Mouse (Mus musculus) gastrocnemius, adult 18-20 months (tissue): Measurements from ENCODE around the gene Alg3. TPM values are rescaled to one million over a fixed set of nuclear protein-coding genes. Genes with fewer than 3 reads are reported as not detected.

ENCODE experiments used
- DNase-seq: peaks from one replicate; pipeline ENCODE4 v3.0.0; 2021; ENCODE audit warnings: low spot score
- long read RNA-seq, 2 experiments: library from polyadenylated mRNA; stranded (forward); transcript quantifications; one replicate each; pipeline ENCODE4 v2.0.0; 2021
- total RNA-seq, 2 experiments: library from RNA; stranded (reverse); gene quantifications; 2 replicates each; pipeline ENCODE4 v1.2.3; 2021

Alg3 gene
- total RNA-seq: 10 to 100 TPM; 12.7 to 13.7 TPM
- long read RNA-seq, experiment 1, transcript Alg3-201 (9 exons, 1,451 nt): major isoform, 13 of 15 reads
- long read RNA-seq, experiment 1, partial matches to known transcripts: 0 of 15 reads
- long read RNA-seq, experiment 1, other reads (novel, unspliced or antisense): 1 of 15 reads
- long read RNA-seq, experiment 2, transcript Alg3-201 (9 exons, 1,451 nt): major isoform, 10 of 16 reads
- long read RNA-seq, experiment 2, partial matches to known transcripts: 2 of 16 reads
- long read RNA-seq, experiment 2, other reads (novel, unspliced or antisense): 3 of 16 reads

GRCm38 (mm10) chr16:20611357-20612227, at the start of gene Alg3, which contains the start of the genes Eef1akmt4 and Gm49333:
Alg3 (minus strand) TSS chr16:20611735.
Eef1akmt4 (plus strand) TSS chr16:20611593.
Gm49333 (plus strand) TSS chr16:20611610.
- DNase-seq: peak; percentile 89

- no peak for DNase-seq
Observed at GRCm38 (mm10) chr16:20657661-20658060, 46.1 kb upstream of the Alg3 start.

- no peak for DNase-seq
Observed at GRCm38 (mm10) chr16:20653315-20653714, 41.8 kb upstream of the Alg3 start.

GRCm38 (mm10) chr16:20651947-20652310, 40.4 kb upstream of the Alg3 start:
- no peak for DNase-seq

GRCm38 (mm10) chr16:20651076-20651946, 39.8 kb upstream of the Alg3 start, which contains the start of gene Psmd2:
Psmd2 (plus strand) TSS chr16:20651652.
- peak; percentile 97 for DNase-seq

GRCm38 (mm10) chr16:20643911-20644310, 32.4 kb upstream of the Alg3 start:
- no peak for DNase-seq

GRCm38 (mm10) chr16:20642161-20642560, 30.6 kb upstream of the Alg3 start:
- peak; percentile 68 for DNase-seq

GRCm38 (mm10) chr16:20638367-20638766, 26.8 kb upstream of the Alg3 start:
- no peak for DNase-seq

GRCm38 (mm10) chr16:20637410-20637809, 25.9 kb upstream of the Alg3 start:
- DNase-seq: no peak

GRCm38 (mm10) chr16:20629731-20630634, 18.4 kb upstream of the Alg3 start, which contains the start of gene Ece2:
Ece2 (plus strand) TSS chr16:20629828.
- no peak for DNase-seq

- DNase-seq: no peak
Observed at GRCm38 (mm10) chr16:20628871-20629391, 17.4 kb upstream of the Alg3 start.

GRCm38 (mm10) chr16:20623211-20623610, 11.7 kb upstream of the Alg3 start:
- no peak for DNase-seq

- DNase-seq: peak; percentile 59
Observed at GRCm38 (mm10) chr16:20621991-20622685, 10.6 kb upstream of the Alg3 start.

GRCm38 (mm10) chr16:20621191-20621990, 9.9 kb upstream of the Alg3 start, which contains the start of gene Camk2n2:
Camk2n2 (minus strand) TSS chr16:20621287.
- peak; percentile 59 for DNase-seq

- DNase-seq: no peak
Observed at GRCm38 (mm10) chr16:20620751-20621190, 9.2 kb upstream of the Alg3 start.

- DNase-seq: no peak
Observed at GRCm38 (mm10) chr16:20620399-20620735, 8.8 kb upstream of the Alg3 start.

- no peak for DNase-seq
Observed at GRCm38 (mm10) chr16:20619541-20620398, 8.2 kb upstream of the Alg3 start.
